Mouse (Mus musculus) small intestine, adult 2 months (tissue): Measurements from ENCODE around the gene Pak6.

Source experiments
- CTCF ChIP-seq: fragments of 200-500 bp; IDR thresholded peaks from 2 replicates; pipeline ENCODE4 v1.5.1; 2012; ENCODE audit warnings: low read depth, mild to moderate bottlenecking, control low read depth, inconsistent platforms, low read length, moderate library complexity, mixed read lengths; ENCODE audit not compliant: insufficient replicate concordance, insufficient read length; ENCODE audit errors: extremely low read depth
- POLR2A ChIP-seq: fragments of 200-500 bp; IDR thresholded peaks from 2 replicates; pipeline ENCODE4 v1.6.1; 2012; ENCODE audit warnings: low read depth, mild to moderate bottlenecking, control low read depth, inconsistent platforms, low read length, moderate library complexity

DNA sequence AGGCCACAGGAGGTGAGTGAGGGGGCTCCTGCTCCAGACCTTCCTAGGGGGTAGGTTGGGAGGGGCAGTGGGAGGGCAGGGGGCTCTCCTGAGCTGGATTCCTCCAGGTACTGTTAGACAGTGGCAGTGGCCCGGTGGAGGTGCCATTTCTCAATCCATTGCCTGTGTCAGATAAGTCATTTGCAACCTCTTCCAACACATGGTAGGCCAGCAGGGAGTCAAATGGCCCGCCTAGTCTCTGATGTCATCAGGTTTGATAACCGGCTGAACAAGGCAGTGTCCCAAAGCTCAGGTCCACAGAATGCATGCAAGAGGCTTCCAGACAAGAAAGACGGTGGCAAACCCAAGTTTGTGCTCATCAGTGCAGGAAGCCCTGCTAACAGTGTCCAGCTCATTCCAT lies 14.7 kb downstream of the Pak6 start:
- no peak for TF ChIP-seq CTCF
- TF ChIP-seq POLR2A: no peak
